Mouse (Mus musculus): ENCODE results near the gene Hspb1. TPM values are rescaled to one million over a fixed set of nuclear protein-coding genes. Genes with fewer than 3 reads are reported as not detected.

The Hspb1 gene
- total and polyA plus RNA-seq, 3 experiments = 1.1 to 3.6 (median 2.6) TPM

DNA sequence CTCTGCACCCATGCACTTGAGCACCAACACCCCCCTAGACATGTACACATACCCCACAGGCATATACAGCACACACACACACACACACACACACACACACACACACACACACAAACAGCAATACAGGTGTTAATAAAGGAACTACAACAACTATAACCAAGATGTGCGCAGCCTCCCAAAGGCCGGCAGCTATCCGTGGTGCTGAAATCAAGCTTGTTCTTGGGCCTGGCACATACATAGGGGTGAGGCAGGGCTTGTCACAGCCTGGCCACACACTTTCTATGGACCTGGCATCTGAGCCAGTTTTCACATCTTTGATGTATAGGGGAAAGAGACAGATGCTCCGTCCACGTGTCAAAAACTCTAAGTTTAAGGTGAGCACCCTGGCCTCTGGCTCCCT, 44.3 kb upstream of the Hspb1 start:
- Histone ChIP-seq H3K79me2 (replicated peaks; ENCODE audit: control insufficient read depth, extremely low read depth, insufficient read depth, poor library complexity, severe bottlenecking) (no peaks in the 10 kb centered on the region), H3K9ac (ENCODE audit: insufficient read depth, low read depth) (no peak overlapping the region), H3K4me3 (replicated peaks in 1 of 3; ENCODE audit: low read depth in 2 of 3, low read length in 2 of 3, poor library complexity in 1 of 3) (no peak overlapping the region), H3K27me3 (replicated peaks) (peaks cover 79% of the 10 kb centered on the region), H3K27ac (ENCODE audit: insufficient read depth, low read depth) (no peak overlapping the region), H3K4me1 (ENCODE audit: control insufficient read depth in 1 of 2, insufficient read depth in 2 of 2) (no peaks in the 10 kb centered on the region), H3K36me3 (replicated peaks in 1 of 2; ENCODE audit: control insufficient read depth in 1 of 2, insufficient read depth in 1 of 2, low read length in 1 of 2) (no peaks in the 10 kb centered on the region), H3K4me2 (ENCODE audit: insufficient read depth, low read depth, poor library complexity, severe bottlenecking) (no peak overlapping the region), H3K9me3 (replicated peaks; ENCODE audit: low read length) (peaks cover 8% of the 10 kb centered on the region)
- in situ Hi-C loops (cut with MboI; ENCODE audit: low pct_ligation_motif_present, low pct_unique_long_range_greater_than_20kb, low sequenced_read_pairs) = no loop called here
- dilution Hi-C loops (cut with MboI; ENCODE audit: extremely low pct_ligation_motif_present, extremely low pct_unique_long_range_greater_than_20kb, low sequenced_read_pairs) = no loop called here
- peak; percentile 32 for DNase-seq (ENCODE audit: extremely low read depth)
- TF ChIP-seq NRF1 (IDR thresholded peaks at IDR 0.05; ENCODE audit: low read depth, low read length) (peak; percentile 55), USF1 (IDR thresholded peaks at IDR 0.05; ENCODE audit: low read depth, low read length) (no peak)

DNA sequence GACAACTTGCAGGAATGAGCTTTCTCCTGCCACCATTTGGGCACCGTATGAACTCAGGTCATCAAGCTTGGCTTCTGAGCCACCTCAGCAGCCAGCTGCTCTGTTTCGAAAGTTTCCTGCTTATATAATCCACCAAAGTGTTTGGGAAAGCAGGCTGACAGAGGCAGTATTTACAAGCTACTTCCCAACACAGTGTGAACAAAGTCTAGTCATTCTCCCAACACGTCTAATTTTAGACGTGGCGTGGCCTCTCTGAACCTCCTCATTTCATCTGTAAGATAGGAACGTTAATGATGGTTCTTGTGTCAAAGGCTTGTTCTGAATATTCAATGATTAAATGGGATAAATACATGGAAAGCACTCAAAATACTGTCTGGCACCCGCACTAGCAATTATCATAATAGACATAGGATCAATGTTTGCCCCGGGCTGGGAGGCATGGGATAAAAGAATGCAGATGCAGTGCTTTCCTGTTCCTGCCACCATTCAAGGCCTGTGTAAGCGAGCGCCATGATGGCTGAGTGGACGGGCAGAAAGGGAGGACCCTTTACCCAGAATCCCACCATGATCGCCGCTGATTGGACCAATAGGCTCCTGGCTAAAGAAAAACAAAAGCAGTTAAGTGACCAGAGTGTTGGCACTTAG, 41.9 kb upstream of the Hspb1 start:
- Histone ChIP-seq H3K79me2 (replicated peaks; ENCODE audit: control insufficient read depth, extremely low read depth, insufficient read depth, poor library complexity, severe bottlenecking) (no peaks in the 10 kb centered on the region), H3K9me3 (replicated peaks; ENCODE audit: low read length) (peaks cover 8% of the 10 kb centered on the region), H3K4me1 (ENCODE audit: control insufficient read depth in 1 of 2, insufficient read depth in 2 of 2) (no peaks in the 10 kb centered on the region), H3K36me3 (replicated peaks in 1 of 2; ENCODE audit: control insufficient read depth in 1 of 2, insufficient read depth in 1 of 2, low read length in 1 of 2) (no peaks in the 10 kb centered on the region), H3K27me3 (replicated peaks) (peaks cover 80% of the 10 kb centered on the region), H3K27ac (ENCODE audit: insufficient read depth, low read depth) (no peak overlapping the region), H3K9ac (ENCODE audit: insufficient read depth, low read depth) (no peak overlapping the region), H3K4me3 (replicated peaks in 1 of 3; ENCODE audit: low read depth in 2 of 3, low read length in 2 of 3, poor library complexity in 1 of 3) (no peak overlapping the region), H3K4me2 (ENCODE audit: insufficient read depth, low read depth, poor library complexity, severe bottlenecking) (no peak overlapping the region)
- dilution Hi-C loops (cut with MboI; ENCODE audit: extremely low pct_ligation_motif_present, extremely low pct_unique_long_range_greater_than_20kb, low sequenced_read_pairs) = no loop called here
- in situ Hi-C loops (cut with MboI; ENCODE audit: low pct_ligation_motif_present, low pct_unique_long_range_greater_than_20kb, low sequenced_read_pairs) = loop anchor here (5.0 kb wide), 1 partner anchor 48 kb away; no protein-coding TSS in a partner anchor
- no peak for DNase-seq (ENCODE audit: extremely low read depth)
- TF ChIP-seq MYC (IDR thresholded peaks at IDR 0.05; ENCODE audit: low read depth, low read length) (no peak), UBTF (IDR thresholded peaks at IDR 0.05; ENCODE audit: low read depth, low read length) (no peak), MAX (IDR thresholded peaks at IDR 0.05; ENCODE audit: low read length) (no peak), E2F4 (IDR thresholded peaks at IDR 0.05; ENCODE audit: insufficient replicate concordance, low read depth, low read length) (no peak), KAT2A (IDR thresholded peaks at IDR 0.05; ENCODE audit: insufficient replicate concordance, low read length) (no peak), MEF2A (IDR thresholded peaks at IDR 0.05; ENCODE audit: borderline replicate concordance, low read depth, low read length) (no peak), RCOR1 (conservative IDR thresholded peaks at IDR 0.05; ENCODE audit: low read depth, low read length) (no peak), MAZ (IDR thresholded peaks at IDR 0.05; ENCODE audit: low read depth, low read length) (no peak), ZC3H11A (IDR thresholded peaks at IDR 0.05; ENCODE audit: low read depth, low read length) (no peak), TBP (conservative IDR thresholded peaks at IDR 0.05; ENCODE audit: low read depth, low read length) (no peak), NELFE (IDR thresholded peaks at IDR 0.05; ENCODE audit: low read depth, low read length) (no peak), USF1 (IDR thresholded peaks at IDR 0.05; ENCODE audit: low read depth, low read length) (no peak)

Measured in CH12.LX (cell line).